Mouse (Mus musculus) liver, postnatal 0 days (tissue): ENCODE results near the gene Cnnm2. TPM values are rescaled to one million over a fixed set of nuclear protein-coding genes. Genes with fewer than 3 reads are reported as not detected.

ENCODE experiments used
- ATAC-seq: fragments of 200-750 bp; cut with Nextera tagmentation; 2 replicates; pipeline ENCODE4 v1.8.0; 2017; ENCODE audit warnings: mild to moderate bottlenecking, moderate library complexity
- DNase-seq: peaks from one replicate; pipeline ENCODE4 v3.0.0-alpha.2; 2016
- H3K27ac ChIP-seq: fragments of 300-500 bp; sonication (generic); 2 replicates; pipeline ENCODE4 v1.5.1; 2014; ENCODE audit warnings: antibody characterized with exemption, moderate library complexity, mild to moderate bottlenecking, low read depth
- H3K27me3 ChIP-seq: fragments of 300-500 bp; sonication (generic); 2 replicates; pipeline ENCODE4 v1.6.1; 2014; ENCODE audit warnings: low read length, control low read depth, mixed read lengths; ENCODE audit not compliant: insufficient read depth
- H3K36me3 ChIP-seq: fragments of 300-500 bp; sonication (generic); replicated peaks from 2 replicates; pipeline ENCODE4 v1.6.1; 2014; ENCODE audit warnings: mild to moderate bottlenecking, control low read depth, low read length, moderate library complexity, mixed read lengths; ENCODE audit not compliant: insufficient read depth
- H3K4me1 ChIP-seq: fragments of 300-500 bp; sonication (generic); 2 replicates; pipeline ENCODE4 v1.6.1; 2014; ENCODE audit warnings: antibody characterized with exemption, mild to moderate bottlenecking, control low read depth; ENCODE audit not compliant: insufficient read depth
- H3K4me2 ChIP-seq: fragments of 300-500 bp; sonication (generic); 2 replicates; pipeline ENCODE4 v1.6.1; 2014; ENCODE audit warnings: low read depth, mild to moderate bottlenecking, low read length, moderate library complexity, mixed read lengths
- H3K4me3 ChIP-seq: fragments of 300-500 bp; sonication (generic); 2 replicates; pipeline ENCODE4 v1.5.1; 2014; ENCODE audit warnings: low read depth, low read length
- H3K9ac ChIP-seq: fragments of 300-500 bp; sonication (generic); replicated peaks from 2 replicates; pipeline ENCODE4 v1.6.1; 2014; ENCODE audit warnings: mild to moderate bottlenecking, moderate library complexity
- H3K9me3 ChIP-seq: fragments of 300-500 bp; sonication (generic); 2 replicates; pipeline ENCODE4 v1.6.1; 2016; ENCODE audit warnings: mild to moderate bottlenecking, control low read depth, low read length, mixed read lengths
- CTCF ChIP-seq: sonication (generic); IDR thresholded peaks from 2 replicates; pipeline ENCODE4 v1.5.1; 2016; ENCODE audit warnings: antibody characterized with exemption, low read depth
- EP300 ChIP-seq: IDR thresholded peaks from 2 replicates; pipeline ENCODE4 v1.6.1; 2016; ENCODE audit warnings: antibody characterized with exemption, low read depth, mild to moderate bottlenecking
- WGBS: fragments of 180-500 bp; shearing (Covaris S2); extraction: QIAGEN DNeasy Blood & Tissue Kit; methylation state at CpG from one replicate; pipeline ENCODE4 v1.1.7; 2014; ENCODE audit not compliant: insufficient replicate concordance; 5-methylcytosine and 5-hydroxymethylcytosine counted together
- polyA plus RNA-seq: library from polyadenylated mRNA; unstranded; fragments of >200 nt; fragmentation: Nextera tagmentation; extraction: Ambion mirVana; gene quantifications from 2 replicates; pipeline ENCODE4 v1.2.1, GENCODE M21; 2015

The Cnnm2 gene
- polyA plus RNA-seq, 1 experiment from 2014 or later: 1.6 TPM

DNA sequence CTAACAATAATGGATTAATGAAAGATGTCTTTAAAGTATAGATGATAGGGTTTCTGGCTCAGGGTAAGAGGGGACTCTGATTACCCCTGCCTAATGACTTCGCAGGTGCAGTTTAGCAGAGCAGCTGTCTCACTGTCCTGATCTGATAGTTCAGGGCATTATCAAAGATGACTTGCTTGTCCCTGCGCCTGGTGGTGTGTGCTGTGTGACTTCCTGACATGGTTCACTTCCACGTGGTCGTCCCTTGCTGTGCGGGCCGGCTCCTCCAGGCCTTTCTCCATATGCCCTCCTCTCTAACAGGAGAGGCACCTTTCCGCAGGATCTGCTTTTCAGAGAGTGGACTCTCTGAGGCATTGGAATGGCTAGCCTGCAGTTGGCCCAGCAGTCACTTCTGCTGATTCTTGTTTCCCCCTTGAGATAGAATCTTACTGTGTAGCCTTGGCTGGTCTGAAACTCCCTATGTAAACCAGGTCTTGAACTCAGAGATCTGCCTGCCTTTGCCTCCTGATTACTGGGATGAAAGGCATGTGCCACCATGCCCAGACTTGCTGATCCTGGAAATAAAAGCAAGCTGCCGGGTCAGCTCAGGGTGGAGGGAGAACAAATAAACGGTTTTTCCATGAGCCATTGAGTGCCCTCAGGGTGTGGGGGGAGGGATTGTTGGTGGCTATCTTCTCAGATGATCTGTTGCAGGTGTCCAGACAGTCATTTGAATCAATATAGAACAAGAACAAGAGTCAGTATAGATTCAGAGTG is 44.7 kb downstream of the Cnnm2 start:
- no peak for ATAC-seq
- WGBS: 64% methylated on average over 9 of the region's 9 CpGs
- H3K4me2 ChIP-seq: no peak overlapping the region
- no peaks in the 10 kb centered on the region for H3K27me3 ChIP-seq
- no peaks in the 10 kb centered on the region for H3K36me3 ChIP-seq
- no peaks in the 10 kb centered on the region for H3K9me3 ChIP-seq
- H3K27ac ChIP-seq: no peak overlapping the region
- no peaks in the 10 kb centered on the region; the same call in 1 of the 2 replicates for H3K4me1 ChIP-seq
- H3K4me3 ChIP-seq: no peak overlapping the region
- no peak for DNase-seq
- no peak overlapping the region for H3K9ac ChIP-seq
- TF ChIP-seq CTCF: no peak
- no peak for TF ChIP-seq EP300

GRCm38 (mm10) chr19:46808261-46808660 is 46.9 kb downstream of the Cnnm2 start:
- no peak for TF ChIP-seq CTCF
- TF ChIP-seq EP300: no peak
- H3K4me2 ChIP-seq: no peak overlapping the region
- no peaks in the 10 kb centered on the region; the same call in 1 of the 2 replicates for H3K4me1 ChIP-seq
- H3K4me3 ChIP-seq: no peak overlapping the region
- H3K9me3 ChIP-seq: no peaks in the 10 kb centered on the region
- ATAC-seq (no peak), DNase-seq (no peak)
- H3K27ac ChIP-seq: no peak overlapping the region
- H3K36me3 ChIP-seq: no peaks in the 10 kb centered on the region
- H3K27me3 ChIP-seq: no peaks in the 10 kb centered on the region
- 86% methylated on average over 5 of the region's 5 CpGs for WGBS
- H3K9ac ChIP-seq: no peak overlapping the region

- no peaks in the 10 kb centered on the region for H3K27me3 ChIP-seq
- H3K9ac ChIP-seq: no peak overlapping the region
- no peaks in the 10 kb centered on the region for H3K9me3 ChIP-seq
- H3K27ac ChIP-seq: no peak overlapping the region
- ATAC-seq (no peak), DNase-seq (no peak)
- no peak for TF ChIP-seq CTCF
- no peak for TF ChIP-seq EP300
- no peaks in the 10 kb centered on the region for H3K36me3 ChIP-seq
- no peaks in the 10 kb centered on the region; the same call in 1 of the 2 replicates for H3K4me1 ChIP-seq
- WGBS: 85% methylated on average over 5 of the region's 5 CpGs
- H3K4me3 ChIP-seq: no peak overlapping the region
- no peak overlapping the region for H3K4me2 ChIP-seq
Observed at GRCm38 (mm10) chr19:46809031-46809430, 47.6 kb downstream of the Cnnm2 start.

GRCm38 (mm10) chr19:46819276-46819675 is 57.9 kb downstream of the Cnnm2 start:
- Histone ChIP-seq H3K9ac (no peak overlapping the region), H3K4me3 (no peak overlapping the region), H3K27ac (no peak overlapping the region), H3K36me3 (no peaks in the 10 kb centered on the region), H3K4me1 (no peaks in the 10 kb centered on the region), H3K27me3 (no peaks in the 10 kb centered on the region), H3K9me3 (no peaks in the 10 kb centered on the region), H3K4me2 (no peak overlapping the region)
- ATAC-seq: no peak
- WGBS: 37% methylated on average over 7 of the region's 7 CpGs
- DNase-seq: no peak
- no peak for TF ChIP-seq EP300
- TF ChIP-seq CTCF: no peak

DNA sequence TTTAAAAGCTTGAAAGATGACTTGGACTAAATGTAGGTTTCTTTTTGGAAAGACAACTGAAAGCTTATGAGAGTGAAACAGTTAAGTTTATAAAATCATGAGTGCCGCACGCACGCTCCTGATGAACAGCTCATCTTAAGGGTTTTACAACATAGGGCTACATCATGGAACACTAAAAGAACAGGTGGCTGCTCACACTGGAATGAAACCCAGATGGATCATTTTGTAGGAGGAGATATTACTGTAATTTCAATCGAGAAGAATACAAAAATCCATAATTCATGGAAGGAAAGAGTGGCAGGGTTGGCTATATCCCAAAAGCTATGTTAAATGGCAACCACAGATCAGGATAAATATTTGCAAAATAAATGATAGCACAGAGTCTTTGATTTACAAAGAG is 61.1 kb downstream of the Cnnm2 start:
- TF ChIP-seq EP300 (no peak), CTCF (no peak)
- no peaks in the 10 kb centered on the region for H3K27me3 ChIP-seq
- H3K9me3 ChIP-seq: no peaks in the 10 kb centered on the region
- H3K36me3 ChIP-seq: no peaks in the 10 kb centered on the region
- 88% methylated on average over 4 of the region's 4 CpGs for WGBS
- DNase-seq (no peak), ATAC-seq (no peak)
- H3K4me2 ChIP-seq: no peak overlapping the region
- no peak overlapping the region for H3K4me3 ChIP-seq
- H3K27ac ChIP-seq: no peak overlapping the region
- H3K9ac ChIP-seq: no peak overlapping the region
- no peaks in the 10 kb centered on the region for H3K4me1 ChIP-seq

- Histone ChIP-seq H3K4me2 (no peak overlapping the region), H3K36me3 (no peaks in the 10 kb centered on the region), H3K9ac (no peak overlapping the region), H3K4me3 (no peak overlapping the region), H3K9me3 (no peaks in the 10 kb centered on the region), H3K27ac (no peak overlapping the region), H3K27me3 (no peaks in the 10 kb centered on the region), H3K4me1 (no peaks in the 10 kb centered on the region)
- TF ChIP-seq EP300 (no peak), CTCF (no peak)
- DNase-seq (no peak), ATAC-seq (no peak)
- WGBS: 71% methylated on average over 5 of the region's 5 CpGs
Observed at GRCm38 (mm10) chr19:46823759-46824158, 62.4 kb downstream of the Cnnm2 start.
